Mouse (Mus musculus) skeletal muscle tissue, adult 2 months (tissue): ENCODE data around the gene Xcr1.
A peak's percentile ranks its signal among the peaks of the same experiment; 100 is the strongest.

Experiments used
- DNase-seq: peaks from one replicate; pipeline ENCODE4 v3.0.0-alpha.2; 2012; ENCODE audit warnings: low read depth, low spot score

Xcr1 gene

GRCm38 (mm10) chr9:123815444-123815843 is 46.4 kb downstream of the Xcr1 start:
- no peak for DNase-seq

- DNase-seq: peak; percentile 36
Measured at GRCm38 (mm10) chr9:123814821-123815220, 47.0 kb downstream of the Xcr1 start.

- DNase-seq: no peak
Measured at GRCm38 (mm10) chr9:123814326-123814725, 47.5 kb downstream of the Xcr1 start.

GRCm38 (mm10) chr9:123811831-123812230 is 50.0 kb downstream of the Xcr1 start:
- DNase-seq: no peak

- DNase-seq: no peak
Measured at GRCm38 (mm10) chr9:123808583-123808982, 53.2 kb downstream of the Xcr1 start.

- no peak for DNase-seq
Measured at GRCm38 (mm10) chr9:123806267-123806666, 55.6 kb downstream of the Xcr1 start, which contains the start of gene Cxcr6. Cxcr6 (plus strand) TSS chr9:123806475.

GRCm38 (mm10) chr9:123805241-123805640 is 56.6 kb downstream of the Xcr1 start:
- DNase-seq: no peak

- no peak for DNase-seq
Measured at GRCm38 (mm10) chr9:123802896-123803295, 58.9 kb downstream of the Xcr1 start.

GRCm38 (mm10) chr9:123802421-123802820 is 59.4 kb downstream of the Xcr1 start:
- DNase-seq: no peak
